Mouse (Mus musculus): ENCODE results near the gene Gm2a. TPM values are rescaled to one million over a fixed set of nuclear protein-coding genes. Genes with fewer than 3 reads are reported as not detected.
"Not testable (repeated sequence)": the region's sequence is repeated elsewhere in the genome, so short reads cannot be mapped to it uniquely, and the experiment has no call there.

Gene Gm2a
- polyA plus RNA-seq, 1 experiment from 2014 or later = 32.7 TPM

GRCm38 (mm10) chr11:55098189-55098915 is 437 bp downstream of the Gm2a start:
- H3K9me3 ChIP-seq (replicated peaks) = no peaks in the 10 kb centered on the region
- H3K4me2 ChIP-seq = peak overlapping the region; percentile 95
- ATAC-seq (replicated peaks; ENCODE audit: low FRiP score) = no peak
- peak overlapping the region; percentile 67 for H3K4me3 ChIP-seq (replicated peaks)
- H3K27ac ChIP-seq = peak overlapping the region; percentile 77
- H3K9ac ChIP-seq = peak overlapping the region; percentile 56
- H3K4me1 ChIP-seq = peaks cover 21% of the 10 kb centered on the region
- H3K27me3 ChIP-seq = no peaks in the 10 kb centered on the region
- WGBS = 13% methylated on average over 24 of the region's 24 CpGs
- no peaks in the 10 kb centered on the region; the same call in 1 of the 2 replicates for H3K36me3 ChIP-seq

- no peak overlapping the region for H3K27ac ChIP-seq
- H3K9me3 ChIP-seq (replicated peaks) = no peaks in the 10 kb centered on the region
- H3K4me3 ChIP-seq (replicated peaks) = no peak overlapping the region
- H3K9ac ChIP-seq = no peak overlapping the region
- no peaks in the 10 kb centered on the region; the same call in 1 of the 2 replicates for H3K36me3 ChIP-seq
- no peaks in the 10 kb centered on the region for H3K27me3 ChIP-seq
- WGBS = 88% methylated on average over 8 of the region's 8 CpGs
- ATAC-seq (replicated peaks; ENCODE audit: low FRiP score) = no peak
- peaks cover 24% of the 10 kb centered on the region for H3K4me1 ChIP-seq
- H3K4me2 ChIP-seq = peak overlapping the region; percentile 95; the same call in 1 of the 2 replicates
These were observed 1.3 kb downstream of the Gm2a start for GRCm38 (mm10) chr11:55099019-55099771.

GRCm38 (mm10) chr11:55099868-55100267 is 2.0 kb downstream of the Gm2a start:
- peaks cover 24% of the 10 kb centered on the region for H3K4me1 ChIP-seq
- H3K27ac ChIP-seq = no peak overlapping the region
- ATAC-seq (replicated peaks; ENCODE audit: low FRiP score) = no peak
- H3K4me3 ChIP-seq (replicated peaks) = no peak overlapping the region
- H3K27me3 ChIP-seq = no peaks in the 10 kb centered on the region
- no peak overlapping the region for H3K9ac ChIP-seq
- H3K9me3 ChIP-seq (replicated peaks) = no peaks in the 10 kb centered on the region
- H3K4me2 ChIP-seq = no peak overlapping the region
- no peaks in the 10 kb centered on the region; the same call in 1 of the 2 replicates for H3K36me3 ChIP-seq
- 68% methylated on average over 4 of the region's 4 CpGs for WGBS

- no peak overlapping the region for H3K4me3 ChIP-seq (replicated peaks)
- no peaks in the 10 kb centered on the region for H3K27me3 ChIP-seq
- H3K27ac ChIP-seq = no peak overlapping the region
- ATAC-seq (replicated peaks; ENCODE audit: low FRiP score) = no peak
- no peak overlapping the region for H3K9ac ChIP-seq
- H3K36me3 ChIP-seq = no peaks in the 10 kb centered on the region; the same call in 1 of the 2 replicates
- H3K4me2 ChIP-seq = no peak overlapping the region
- H3K9me3 ChIP-seq (replicated peaks) = no peaks in the 10 kb centered on the region
- WGBS = 90% methylated on average over 3 of the region's 3 CpGs
- H3K4me1 ChIP-seq = peaks cover 19% of the 10 kb centered on the region
These were observed 4.1 kb downstream of the Gm2a start for GRCm38 (mm10) chr11:55102015-55102414.

GRCm38 (mm10) chr11:55103229-55103628 is 5.3 kb downstream of the Gm2a start:
- H3K4me3 ChIP-seq (replicated peaks) = no peak overlapping the region
- H3K9ac ChIP-seq = no peak overlapping the region
- no peaks in the 10 kb centered on the region for H3K27me3 ChIP-seq
- no peak for ATAC-seq (replicated peaks; ENCODE audit: low FRiP score)
- H3K9me3 ChIP-seq (replicated peaks) = no peaks in the 10 kb centered on the region
- H3K36me3 ChIP-seq = peaks cover 2% of the 10 kb centered on the region
- WGBS = 72% methylated on average over 3 of the region's 3 CpGs
- no peak overlapping the region for H3K27ac ChIP-seq
- H3K4me1 ChIP-seq = peaks cover 12% of the 10 kb centered on the region
- H3K4me2 ChIP-seq = no peak overlapping the region

GRCm38 (mm10) chr11:55105389-55105788 is 7.5 kb downstream of the Gm2a start:
- H3K4me1 ChIP-seq = peaks cover 16% of the 10 kb centered on the region
- H3K27me3 ChIP-seq = no peaks in the 10 kb centered on the region
- peaks cover 8% of the 10 kb centered on the region for H3K36me3 ChIP-seq
- no peak overlapping the region for H3K9ac ChIP-seq
- no peak for ATAC-seq (replicated peaks; ENCODE audit: low FRiP score)
- no peak overlapping the region for H3K4me2 ChIP-seq
- H3K4me3 ChIP-seq (replicated peaks) = no peak overlapping the region
- H3K27ac ChIP-seq = no peak overlapping the region
- H3K9me3 ChIP-seq (replicated peaks) = no peaks in the 10 kb centered on the region
- WGBS = 76% methylated on average over 4 of the region's 4 CpGs

- ATAC-seq (replicated peaks; ENCODE audit: low FRiP score) = no peak
- no peak overlapping the region for H3K4me2 ChIP-seq
- no peaks in the 10 kb centered on the region for H3K27me3 ChIP-seq
- H3K9me3 ChIP-seq (replicated peaks) = no peaks in the 10 kb centered on the region
- peaks cover 8% of the 10 kb centered on the region for H3K36me3 ChIP-seq
- H3K4me3 ChIP-seq (replicated peaks) = no peak overlapping the region
- H3K4me1 ChIP-seq = peaks cover 27% of the 10 kb centered on the region
- no peak overlapping the region for H3K9ac ChIP-seq
- H3K27ac ChIP-seq = no peak overlapping the region
- 96% methylated on average over 1 of the region's 1 CpGs for WGBS
These were observed 8.7 kb downstream of the Gm2a start for GRCm38 (mm10) chr11:55106636-55107035.

GRCm38 (mm10) chr11:55109521-55110300 is 11.8 kb downstream of the Gm2a start:
- Histone ChIP-seq H3K9me3 (replicated peaks) (no peaks in the 10 kb centered on the region), H3K4me2 (no peak overlapping the region), H3K4me1 (peaks cover 26% of the 10 kb centered on the region), H3K4me3 (replicated peaks) (no peak overlapping the region), H3K27ac (peak overlapping the region; percentile 77), H3K36me3 (peaks cover 8% of the 10 kb centered on the region; the same call in 1 of the 2 replicates), H3K27me3 (no peaks in the 10 kb centered on the region), H3K9ac (no peak overlapping the region)
- ATAC-seq (replicated peaks; ENCODE audit: low FRiP score) = no peak
- 84% methylated on average over 7 of the region's 7 CpGs for WGBS

- WGBS = 28% methylated on average over 7 of the region's 7 CpGs
- peak overlapping the region; percentile 77 for H3K27ac ChIP-seq
- H3K27me3 ChIP-seq = no peaks in the 10 kb centered on the region
These were observed 12.8 kb downstream of the Gm2a start for GRCm38 (mm10) chr11:55110566-55111169.

GRCm38 (mm10) chr11:55113209-55113860 is 15.4 kb downstream of the Gm2a start:
- ATAC-seq (replicated peaks; ENCODE audit: low FRiP score) = no peak
- WGBS = 66% methylated on average over 7 of the region's 7 CpGs
- Histone ChIP-seq H3K9ac (no peak overlapping the region), H3K9me3 (replicated peaks) (no peaks in the 10 kb centered on the region), H3K27ac (no peak overlapping the region), H3K4me3 (replicated peaks) (no peak overlapping the region), H3K27me3 (no peaks in the 10 kb centered on the region), H3K4me2 (no peak overlapping the region), H3K4me1 (peaks cover 26% of the 10 kb centered on the region), H3K36me3 (peaks cover 5% of the 10 kb centered on the region; the same call in 1 of the 2 replicates)

More at GRCm38 (mm10) chr11:55110566-55111169, 12.8 kb downstream of the Gm2a start:
- Histone ChIP-seq H3K4me3 (replicated peaks) (no peak overlapping the region), H3K4me2 (no peak overlapping the region), H3K9me3 (replicated peaks) (no peaks in the 10 kb centered on the region), H3K9ac (no peak overlapping the region), H3K4me1 (peaks cover 26% of the 10 kb centered on the region), H3K36me3 (peaks cover 8% of the 10 kb centered on the region; the same call in 1 of the 2 replicates)
- ATAC-seq (replicated peaks; ENCODE audit: low FRiP score) = peak; percentile 92

GRCm38 (mm10) chr11:55113861-55114250 is 15.9 kb downstream of the Gm2a start:
- not testable (repeated sequence) for ATAC-seq (replicated peaks; ENCODE audit: low FRiP score)

More at GRCm38 (mm10) chr11:55113861-55114250, 15.9 kb downstream of the Gm2a start:
- WGBS = 26% methylated on average over 4 of the region's 4 CpGs
- not testable (repeated sequence) for H3K9me3 ChIP-seq (replicated peaks); H3K36me3 ChIP-seq; H3K4me2 ChIP-seq; H3K27me3 ChIP-seq; H3K9ac ChIP-seq; H3K27ac ChIP-seq; H3K4me3 ChIP-seq (replicated peaks)
- peaks cover 26% of the 10 kb centered on the region for H3K4me1 ChIP-seq

Measured in kidney, embryonic 15.5 days (tissue).